In genomic region chr5:105925568-105926255, GRCm38 (mm10) we compare ENCODE assay signal across 9 mouse cellular contexts. TPM values are rescaled to one million over a fixed set of nuclear protein-coding genes. Genes with fewer than 3 reads are reported as not detected.
DNase-seq lines count a peak whose midpoint lies in the region; ATAC-seq and TF ChIP-seq lines count a peak whose summit lies in the region.
"Had no signal": no experiment of that assay in that cellular context is flagged by ENCODE, and none has a peak within 500 bp of the region (broad histone marks: within the 10 kb centered on the region; RNA-seq: fewer than 3 reads in every experiment).

No protein-coding gene starts in this region.

- TF ChIP-seq CTCF in Patski (IDR thresholded peaks at IDR 0.05), result peak; percentile 47

- DNase-seq in intestine, embryonic 14.5 days (ENCODE audit: low spot score), result no peak
- DNase-seq in 416B (ENCODE audit: low read depth) (peak; percentile 21), Patski (ENCODE audit: low read depth, low spot score) (no peak)
- no peak for DNase-seq in ovary, postnatal 10 days (ENCODE audit: low spot score)
- no peak for DNase-seq in layer of hippocampus, postnatal 36 days
- no peak for DNase-seq in embryo, embryonic 9.5 days (ENCODE audit: extremely low spot score)

- 66% methylated on average over 14 of the region's 14 CpGs for WGBS in intestine, embryonic 14.5 days
- WGBS in intestine, embryonic 16.5 days, result 61% methylated on average over 14 of the region's 14 CpGs
- 67% methylated on average over 14 of the region's 14 CpGs for WGBS in limb, embryonic 13.5 days

- no peak overlapping the region for H3K4me3 ChIP-seq in intestine, embryonic 14.5 days (ENCODE audit: low read depth, low read length)
- H3K4me3 ChIP-seq in intestine, embryonic 16.5 days (ENCODE audit: low read length), result no peak overlapping the region
- no peak overlapping the region for H3K4me3 ChIP-seq in limb, embryonic 13.5 days
- H3K4me3 ChIP-seq: megakaryocyte, embryonic 14.5 days had no signal

- no peaks in the 10 kb centered on the region for H3K4me1 ChIP-seq in intestine, embryonic 14.5 days (replicated peaks; ENCODE audit: control insufficient read depth, insufficient read depth, low read length)
- no peaks in the 10 kb centered on the region for H3K4me1 ChIP-seq in intestine, embryonic 16.5 days (ENCODE audit: control insufficient read depth, insufficient read depth, low read length)
- 0 out of 2 replicates have a peak, but pooled peaks cover 5% of the 10 kb centered on the region for H3K4me1 ChIP-seq in limb, embryonic 13.5 days

- ATAC-seq in intestine, embryonic 14.5 days (replicated peaks; ENCODE audit: low FRiP score, low TSS enrichment, low read depth), result 0 out of 2 replicates have a peak, but pooled peaks have one; percentile 58
- no peak for ATAC-seq in intestine, embryonic 16.5 days
- ATAC-seq in Patski, result no peak
- peak; percentile 60; the same call in 1 of the 2 replicates for ATAC-seq in limb, embryonic 13.5 days (ENCODE audit: low FRiP score, low read depth)

- no peaks in the 10 kb centered on the region for H3K9me3 ChIP-seq in intestine, embryonic 14.5 days (ENCODE audit: control insufficient read depth, low read length)
- H3K9me3 ChIP-seq in intestine, embryonic 16.5 days (ENCODE audit: control insufficient read depth, low read length), result no peaks in the 10 kb centered on the region
- no peaks in the 10 kb centered on the region for H3K9me3 ChIP-seq in limb, embryonic 13.5 days

- H3K27me3 ChIP-seq in intestine, embryonic 14.5 days (replicated peaks; ENCODE audit: control insufficient read depth, insufficient read depth, low read length), result no peaks in the 10 kb centered on the region
- H3K27me3 ChIP-seq in intestine, embryonic 16.5 days (replicated peaks; ENCODE audit: control insufficient read depth, insufficient read depth, low read length), result no peaks in the 10 kb centered on the region
- H3K27me3 ChIP-seq in Patski, result no peaks in the 10 kb centered on the region
- H3K27me3 ChIP-seq in limb, embryonic 13.5 days, result no peaks in the 10 kb centered on the region
- H3K27me3 ChIP-seq: megakaryocyte, embryonic 14.5 days had no signal

- in situ Hi-C loops in Patski (cut with MboI; ENCODE audit: low pct_unique_long_range_greater_than_20kb), result no loop called here

- no peak overlapping the region for H3K27ac ChIP-seq in intestine, embryonic 14.5 days (ENCODE audit: low read depth)
- no peak overlapping the region for H3K27ac ChIP-seq in intestine, embryonic 16.5 days (ENCODE audit: low read length)
- no peak overlapping the region for H3K27ac ChIP-seq in limb, embryonic 13.5 days

- no peaks in the 10 kb centered on the region for H3K36me3 ChIP-seq in intestine, embryonic 14.5 days (ENCODE audit: control insufficient read depth, insufficient read depth, low read length)
- no peaks in the 10 kb centered on the region for H3K36me3 ChIP-seq in intestine, embryonic 16.5 days (ENCODE audit: control insufficient read depth, insufficient read depth, low read length)
- peaks cover 29% of the 10 kb centered on the region for H3K36me3 ChIP-seq in limb, embryonic 13.5 days

- CTCF ChIA-PET in Patski (lab: Charles Lee), result interaction anchor here (1.4 to 1.5 kb wide), 2 partner anchors 8 to 77 kb away, joined by 3 to 4 read pairs; no protein-coding TSS in a partner anchor

- H3K9ac ChIP-seq in intestine, embryonic 14.5 days (ENCODE audit: low read length), result no peak overlapping the region
- H3K9ac ChIP-seq in intestine, embryonic 16.5 days (ENCODE audit: low read depth, low read length), result no peak overlapping the region
- H3K9ac ChIP-seq in limb, embryonic 13.5 days, result no peak overlapping the region

- POLR2A ChIA-PET in Patski (lab: Charles Lee), result no interaction called here

- H3K4me2 ChIP-seq in intestine, embryonic 14.5 days (ENCODE audit: low read length), result no peak overlapping the region
- H3K4me2 ChIP-seq in intestine, embryonic 16.5 days (ENCODE audit: low read depth, low read length), result no peak overlapping the region
- no peak overlapping the region for H3K4me2 ChIP-seq in limb, embryonic 13.5 days (replicated peaks)

RNA-seq across cellular contexts. Expression of gene Zfp326, which starts 49.3 kb away (rescaled TPM):
- 33.9 and 38.8 TPM in 2 replicates for polyA plus RNA-seq in intestine, embryonic 14.5 days (2014; fragmentation: Nextera tagmentation; extraction: Ambion mirVana)
- polyA plus RNA-seq in intestine, embryonic 16.5 days (2015; fragmentation: Nextera tagmentation; extraction: Ambion mirVana), result 21.0 and 25.2 TPM in 2 replicates
- 47.3 TPM for polyA plus RNA-seq in Patski (2021)
- polyA plus RNA-seq in limb, embryonic 13.5 days (2015; fragmentation: Nextera tagmentation; extraction: Ambion mirVana), result 59.2 and 62.8 TPM in 2 replicates
- total RNA-seq in layer of hippocampus, postnatal 36 days (2021), result 10 to 100 TPM; 38.8 to 41.3 TPM

Comparison
In these comparisons a context has a peak if more than half of its experiments do, and no peak if none do; other contexts are left out.
1. ATAC-seq: peak in intestine, embryonic 14.5 days (single experiment) and limb, embryonic 13.5 days (single experiment); none in intestine, embryonic 16.5 days (single experiment) and Patski (single experiment).